Mouse (Mus musculus): Measurements from ENCODE around the gene Eif2s2. TPM values are rescaled to one million over a fixed set of nuclear protein-coding genes. Genes with fewer than 3 reads are reported as not detected.
"Not testable (repeated sequence)": the region's sequence is repeated elsewhere in the genome, so short reads cannot be mapped to it uniquely, and the experiment has no call there.

The Eif2s2 gene
- polyA plus RNA-seq (2015; fragmentation: Nextera tagmentation; extraction: Ambion mirVana), result 90.6 and 98.5 TPM in 2 replicates

DNA sequence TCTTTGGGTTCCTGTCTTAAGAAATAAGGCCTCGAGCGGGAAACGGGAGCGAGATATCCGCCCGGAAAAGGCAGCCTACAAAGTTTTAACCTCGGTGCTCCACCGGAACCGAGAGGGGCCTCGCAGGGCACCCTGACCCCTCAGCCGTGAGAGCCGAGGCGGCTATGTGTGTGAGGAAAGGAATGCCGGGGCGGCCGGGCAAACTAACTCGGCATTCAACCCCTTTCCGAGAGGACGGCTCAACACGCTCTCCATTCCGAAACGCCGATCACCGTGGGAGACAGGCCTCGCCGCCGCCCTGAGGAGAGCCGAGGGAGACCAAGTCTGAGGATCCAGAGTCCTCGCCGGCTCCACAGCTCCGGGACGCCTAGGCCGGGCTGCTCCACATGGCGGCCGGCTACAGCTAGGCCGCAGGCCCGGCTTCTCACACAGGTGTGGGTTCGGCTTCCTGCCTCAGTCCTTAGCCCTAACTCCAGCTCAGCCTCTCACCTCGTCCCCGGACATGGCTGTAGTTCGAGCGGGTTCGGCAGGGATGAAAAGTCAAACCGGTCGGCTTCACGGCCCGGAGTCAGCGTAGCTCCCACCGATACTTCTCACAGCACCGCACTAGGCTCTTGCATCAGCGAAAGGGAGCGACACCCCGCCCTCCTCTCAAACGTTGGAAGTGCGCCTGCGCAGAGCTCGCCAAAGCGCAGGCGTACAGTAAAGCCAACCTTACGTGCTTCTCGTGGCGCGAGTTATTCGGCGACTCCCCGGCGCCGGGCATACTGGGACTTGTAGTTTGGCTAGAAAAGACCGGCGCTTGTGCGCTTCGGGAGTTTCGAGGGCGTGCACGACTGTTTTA lies at the start of gene Eif2s2:
Gene Eif2s2 (minus strand): TSS at position 735 of the 844 bp plus-strand sequence.
- peak within 1 kb of the TSS; percentile 92 for H3K4me3 ChIP-seq
- H3K9ac ChIP-seq, result peak within 1 kb of the TSS; percentile 77
- peaks cover 10% of the 10 kb centered on the region; the same call in 1 of the 2 replicates for H3K4me1 ChIP-seq
- WGBS, result under 1% methylated on average over 75 of the region's 75 CpGs
- peaks cover 7% of the 10 kb centered on the region; the same call in 1 of the 2 replicates for H3K36me3 ChIP-seq
- H3K27me3 ChIP-seq, result no peaks in the 10 kb centered on the region
- ATAC-seq (ENCODE audit: insufficient number of reproducible peaks, low FRiP score, low TSS enrichment, low read depth), result peak; percentile 98
- H3K4me2 ChIP-seq, result peak within 1 kb of the TSS; percentile 70
- no peaks in the 10 kb centered on the region for H3K9me3 ChIP-seq
- H3K27ac ChIP-seq, result peak within 1 kb of the TSS; percentile 90

DNA sequence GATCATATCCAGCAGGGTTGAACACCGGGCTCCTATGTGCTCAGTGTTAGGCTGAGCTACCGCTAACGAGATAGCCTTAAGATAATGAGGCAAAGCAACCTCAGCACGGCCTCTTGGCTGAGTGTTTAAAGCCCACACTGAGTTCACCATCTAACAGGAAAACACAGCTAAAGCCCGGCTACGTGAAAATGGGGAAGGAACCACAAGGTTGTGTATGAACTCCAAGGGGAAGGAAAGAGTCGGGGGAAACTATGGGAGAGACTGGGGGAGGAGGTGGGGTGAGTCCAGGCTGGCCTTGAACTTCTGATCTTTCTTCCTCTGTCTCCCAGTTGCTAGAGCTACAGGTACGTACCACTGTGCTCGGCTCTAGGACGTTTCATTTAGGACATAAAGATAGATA lies 49.2 kb upstream of the Eif2s2 start:
- no peak for ATAC-seq (ENCODE audit: insufficient number of reproducible peaks, low FRiP score, low TSS enrichment, low read depth)
- no peak overlapping the region for H3K4me2 ChIP-seq
- H3K9ac ChIP-seq, result no peak overlapping the region
- H3K4me1 ChIP-seq, result peaks cover 12% of the 10 kb centered on the region
- H3K4me3 ChIP-seq, result no peak overlapping the region
- H3K9me3 ChIP-seq, result no peaks in the 10 kb centered on the region
- H3K27me3 ChIP-seq, result no peaks in the 10 kb centered on the region
- 43% methylated on average over 10 of the region's 10 CpGs for WGBS
- no peaks in the 10 kb centered on the region for H3K36me3 ChIP-seq
- no peak overlapping the region for H3K27ac ChIP-seq

- no peak overlapping the region for H3K9ac ChIP-seq
- H3K27me3 ChIP-seq, result peaks cover 3% of the 10 kb centered on the region; the same call in 1 of the 2 replicates
- H3K9me3 ChIP-seq, result no peaks in the 10 kb centered on the region
- H3K4me2 ChIP-seq, result no peak overlapping the region
- H3K36me3 ChIP-seq, result no peaks in the 10 kb centered on the region
- 77% methylated on average over 8 of the region's 8 CpGs for WGBS
- ATAC-seq (ENCODE audit: insufficient number of reproducible peaks, low FRiP score, low TSS enrichment, low read depth), result no peak
- peaks cover 12% of the 10 kb centered on the region for H3K4me1 ChIP-seq
- no peak overlapping the region for H3K27ac ChIP-seq
- H3K4me3 ChIP-seq, result no peak overlapping the region
These were observed 45.0 kb upstream of the Eif2s2 start for GRCm38 (mm10) chr2:154937547-154938390.

DNA sequence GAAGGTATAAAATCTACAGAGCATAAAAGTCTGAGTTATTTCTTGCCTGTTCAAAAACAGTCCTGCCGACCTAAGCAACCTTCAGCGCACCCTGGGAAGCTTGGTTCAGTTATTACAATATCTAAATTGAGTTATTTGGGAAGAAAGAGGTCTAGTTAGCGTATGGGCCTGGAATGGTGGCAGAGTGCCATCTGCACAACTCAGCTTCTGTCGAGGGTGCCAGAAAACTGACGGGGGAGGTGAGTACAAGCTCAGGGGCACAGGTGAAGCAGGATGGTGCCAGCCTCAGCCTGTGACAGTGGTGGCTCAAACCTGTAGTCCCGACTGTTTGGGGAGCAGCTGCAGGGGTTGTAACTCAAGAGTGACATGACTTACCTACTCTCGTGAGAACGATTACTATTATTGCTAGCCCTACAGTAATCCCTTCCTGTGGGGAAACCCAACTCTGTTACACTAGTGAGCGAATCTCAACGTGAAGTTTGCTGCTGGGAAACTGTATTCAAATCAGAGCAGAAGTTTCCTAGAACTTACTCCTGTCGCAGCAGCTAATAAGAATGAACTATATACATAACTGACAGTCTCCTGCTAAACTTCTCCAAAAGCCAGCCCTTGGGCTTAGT lies 43.9 kb upstream of the Eif2s2 start:
- WGBS, result 49% methylated on average over 11 of the region's 11 CpGs
- Histone ChIP-seq H3K27ac (no peak overlapping the region), H3K27me3 (peaks cover 4% of the 10 kb centered on the region; the same call in 1 of the 2 replicates), H3K4me1 (peaks cover 6% of the 10 kb centered on the region; the same call in 1 of the 2 replicates), H3K4me2 (no peak overlapping the region), H3K4me3 (no peak overlapping the region), H3K36me3 (no peaks in the 10 kb centered on the region), H3K9ac (no peak overlapping the region), H3K9me3 (no peaks in the 10 kb centered on the region)
- ATAC-seq (ENCODE audit: insufficient number of reproducible peaks, low FRiP score, low TSS enrichment, low read depth), result no peak

DNA sequence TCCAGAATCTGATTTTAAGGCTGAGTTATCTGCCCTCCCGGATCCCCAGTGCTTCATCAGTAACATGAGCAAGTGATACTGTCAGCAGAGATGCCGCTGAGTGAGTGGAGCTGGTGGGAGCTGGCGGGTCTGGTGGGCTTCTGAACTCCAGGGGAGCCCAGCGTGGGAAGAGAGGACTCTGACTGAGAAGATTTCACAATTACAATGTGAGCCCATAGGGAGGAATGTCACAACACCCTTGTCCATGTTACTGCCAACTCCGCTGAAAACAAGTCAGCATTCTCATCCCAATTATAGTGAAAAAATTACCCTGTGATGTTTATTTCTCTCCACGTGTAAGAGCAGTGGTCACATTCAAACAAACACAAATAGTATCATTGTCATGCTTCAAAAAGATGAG lies 43.4 kb upstream of the Eif2s2 start:
- H3K9me3 ChIP-seq, result no peaks in the 10 kb centered on the region
- H3K4me2 ChIP-seq, result no peak overlapping the region
- 0 out of 2 replicates have a peak, but pooled peaks cover 4% of the 10 kb centered on the region for H3K4me1 ChIP-seq
- WGBS, result 64% methylated on average over 6 of the region's 6 CpGs
- no peak for ATAC-seq (ENCODE audit: insufficient number of reproducible peaks, low FRiP score, low TSS enrichment, low read depth)
- H3K36me3 ChIP-seq, result no peaks in the 10 kb centered on the region
- H3K4me3 ChIP-seq, result no peak overlapping the region
- H3K9ac ChIP-seq, result no peak overlapping the region
- H3K27me3 ChIP-seq, result peaks cover 6% of the 10 kb centered on the region; the same call in 1 of the 2 replicates
- no peak overlapping the region for H3K27ac ChIP-seq

DNA sequence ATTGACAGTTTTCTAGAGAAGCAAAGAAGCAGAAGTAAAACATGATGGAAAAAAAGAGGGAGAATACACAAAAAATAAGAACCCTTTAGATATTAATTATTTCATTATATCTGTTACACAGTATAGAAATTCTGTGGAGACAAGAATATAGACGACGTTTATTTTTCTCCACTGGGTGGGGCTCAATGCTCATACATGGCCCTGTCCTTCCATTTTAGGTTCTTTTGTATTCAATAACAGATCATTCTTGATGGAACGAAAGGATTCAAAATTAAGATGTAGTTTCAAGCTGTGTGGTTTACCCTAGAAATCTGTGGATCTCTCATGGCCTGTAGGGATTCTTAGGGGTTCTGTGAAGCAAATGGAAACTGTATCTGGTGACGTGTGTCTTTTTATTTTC lies 41.1 kb upstream of the Eif2s2 start:
- no peak overlapping the region for H3K27ac ChIP-seq
- peaks cover 6% of the 10 kb centered on the region; the same call in 1 of the 2 replicates for H3K27me3 ChIP-seq
- 47% methylated on average over 4 of the region's 4 CpGs for WGBS
- no peak overlapping the region for H3K9ac ChIP-seq
- H3K4me2 ChIP-seq, result no peak overlapping the region
- H3K4me1 ChIP-seq, result 0 out of 2 replicates have a peak, but pooled peaks cover 4% of the 10 kb centered on the region
- H3K4me3 ChIP-seq, result no peak overlapping the region
- H3K9me3 ChIP-seq, result no peaks in the 10 kb centered on the region
- no peaks in the 10 kb centered on the region for H3K36me3 ChIP-seq
- ATAC-seq (ENCODE audit: insufficient number of reproducible peaks, low FRiP score, low TSS enrichment, low read depth), result no peak

DNA sequence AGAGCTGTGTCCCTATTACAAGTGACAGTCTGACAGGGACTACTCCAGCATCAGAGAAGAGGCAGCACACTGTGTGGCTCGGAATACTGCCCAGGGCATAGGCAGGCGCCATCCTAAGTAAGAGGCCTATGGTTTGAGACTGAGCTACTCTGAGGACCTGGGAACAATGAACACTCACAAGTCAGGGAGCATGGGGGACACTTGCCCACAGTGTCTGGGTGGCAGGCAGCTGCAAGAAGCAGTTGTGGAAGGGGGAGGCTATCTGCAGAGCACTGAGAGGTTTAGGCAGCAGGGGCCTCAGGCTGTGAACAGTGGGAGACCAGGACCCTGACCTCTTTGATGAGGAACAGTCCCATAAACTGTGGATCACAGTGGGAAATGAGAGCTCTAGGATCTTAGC lies 35.6 kb upstream of the Eif2s2 start:
- H3K4me1 ChIP-seq, result peaks cover 8% of the 10 kb centered on the region; the same call in 1 of the 2 replicates
- H3K9ac ChIP-seq, result no peak overlapping the region
- no peak overlapping the region for H3K4me3 ChIP-seq
- 41% methylated on average over 2 of the region's 2 CpGs for WGBS
- H3K27ac ChIP-seq, result no peak overlapping the region
- no peak overlapping the region for H3K4me2 ChIP-seq
- 0 out of 2 replicates have a peak, but pooled peaks cover 6% of the 10 kb centered on the region for H3K27me3 ChIP-seq
- H3K9me3 ChIP-seq, result no peaks in the 10 kb centered on the region
- H3K36me3 ChIP-seq, result no peaks in the 10 kb centered on the region
- ATAC-seq (ENCODE audit: insufficient number of reproducible peaks, low FRiP score, low TSS enrichment, low read depth), result no peak

- H3K36me3 ChIP-seq, result no peaks in the 10 kb centered on the region
- H3K27me3 ChIP-seq, result 0 out of 2 replicates have a peak, but pooled peaks cover 6% of the 10 kb centered on the region
- H3K4me2 ChIP-seq, result no peak overlapping the region
- no peak overlapping the region for H3K27ac ChIP-seq
- no peaks in the 10 kb centered on the region for H3K9me3 ChIP-seq
- no peak overlapping the region for H3K9ac ChIP-seq
- no peak overlapping the region for H3K4me3 ChIP-seq
- ATAC-seq (ENCODE audit: insufficient number of reproducible peaks, low FRiP score, low TSS enrichment, low read depth), result no peak
- peaks cover 6% of the 10 kb centered on the region; the same call in 1 of the 2 replicates for H3K4me1 ChIP-seq
- WGBS, result 28% methylated on average over 6 of the region's 6 CpGs
These were observed 34.1 kb upstream of the Eif2s2 start for GRCm38 (mm10) chr2:154926843-154927242.

DNA sequence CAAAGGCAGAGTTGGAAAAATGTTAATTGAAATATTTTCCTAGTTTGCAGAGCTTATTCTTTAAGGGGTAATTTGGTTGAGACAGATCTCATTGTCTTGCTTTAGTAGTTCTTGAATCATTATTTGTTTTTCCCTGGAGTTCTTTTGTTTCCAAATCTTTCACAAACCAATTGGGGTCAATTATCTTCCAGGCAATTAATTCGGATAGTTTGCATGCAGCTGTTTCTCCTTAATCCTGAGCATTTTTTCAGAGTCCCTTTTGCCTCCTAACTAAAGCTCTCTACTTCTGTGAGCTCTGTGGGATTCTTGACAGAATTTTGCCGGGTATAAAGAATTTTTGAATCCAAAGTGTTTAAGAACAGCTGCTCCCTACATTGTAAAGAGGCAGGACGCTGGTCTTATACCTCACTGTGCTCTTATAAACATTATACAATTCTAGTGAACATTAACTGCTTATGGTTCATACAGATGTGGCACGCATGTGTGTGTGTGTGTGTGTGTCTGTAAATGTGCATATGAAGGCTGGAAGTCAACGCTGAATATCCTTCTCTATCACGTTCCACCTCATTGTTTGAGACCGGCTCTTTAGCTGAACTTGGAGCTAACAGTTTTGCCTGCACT lies 32.8 kb upstream of the Eif2s2 start:
- Histone ChIP-seq H3K9ac (no peak overlapping the region), H3K27ac (peak overlapping the region; percentile 54; the same call in 1 of the 2 replicates), H3K27me3 (0 out of 2 replicates have a peak, but pooled peaks cover 9% of the 10 kb centered on the region), H3K4me1 (peaks cover 5% of the 10 kb centered on the region; the same call in 1 of the 2 replicates), H3K36me3 (no peaks in the 10 kb centered on the region), H3K9me3 (no peaks in the 10 kb centered on the region), H3K4me2 (no peak overlapping the region), H3K4me3 (no peak overlapping the region)
- WGBS, result 26% methylated on average over 7 of the region's 7 CpGs
- ATAC-seq (ENCODE audit: insufficient number of reproducible peaks, low FRiP score, low TSS enrichment, low read depth), result no peak

- H3K27ac ChIP-seq; H3K4me1 ChIP-seq; H3K9me3 ChIP-seq; H3K4me2 ChIP-seq; ATAC-seq (ENCODE audit: insufficient number of reproducible peaks, low FRiP score, low TSS enrichment, low read depth); H3K4me3 ChIP-seq; H3K27me3 ChIP-seq; H3K9ac ChIP-seq; H3K36me3 ChIP-seq: not testable (repeated sequence)
- no CpG with 5 or more reads among the region's 4 CpGs for WGBS
These were observed 29.4 kb upstream of the Eif2s2 start for GRCm38 (mm10) chr2:154922134-154922533.

- no peak for ATAC-seq (ENCODE audit: insufficient number of reproducible peaks, low FRiP score, low TSS enrichment, low read depth)
- H3K27ac ChIP-seq, result no peak overlapping the region
These were observed 28.2 kb upstream of the Eif2s2 start for GRCm38 (mm10) chr2:154920896-154921295.

More at GRCm38 (mm10) chr2:154920896-154921295, 28.2 kb upstream of the Eif2s2 start:
- H3K27me3 ChIP-seq, result 0 out of 2 replicates have a peak, but pooled peaks cover 6% of the 10 kb centered on the region
- no peaks in the 10 kb centered on the region for H3K36me3 ChIP-seq
- H3K4me3 ChIP-seq, result no peak overlapping the region
- no peak overlapping the region for H3K4me2 ChIP-seq
- H3K9ac ChIP-seq, result no peak overlapping the region
- 83% methylated on average over 7 of the region's 7 CpGs for WGBS
- no peaks in the 10 kb centered on the region for H3K9me3 ChIP-seq
- peaks cover 3% of the 10 kb centered on the region; the same call in 1 of the 2 replicates for H3K4me1 ChIP-seq

All from limb, embryonic 15.5 days (tissue).